Mouse (Mus musculus) liver, embryonic 14.5 days (tissue): ENCODE measurements around the gene Dctn3.

Experiments
- CTCF ChIP-seq: IDR thresholded peaks from 2 replicates; pipeline ENCODE4 v1.5.1; 2016; ENCODE audit warnings: antibody characterized with exemption, low read depth, control low read depth
- EP300 ChIP-seq: IDR thresholded peaks from 2 replicates; pipeline ENCODE4 v1.6.1; 2016; ENCODE audit warnings: antibody characterized with exemption, low read depth

- no peak for TF ChIP-seq CTCF
- TF ChIP-seq EP300: no peak
Measured at GRCm38 (mm10) chr4:41744131-41744530, 21.2 kb upstream of the Dctn3 start.
